Mouse (Mus musculus) brain, adult 2 months (tissue): Measurements from ENCODE around the gene 9430015G10Rik.
"Not testable (repeated sequence)": the region's sequence is repeated elsewhere in the genome, so short reads cannot be mapped to it uniquely, and the experiment has no call there.

Experiments used
- DNase-seq: peaks from one replicate; pipeline ENCODE4 v3.0.0; 2011; ENCODE audit warnings: low read depth, low spot score

Gene 9430015G10Rik

GRCm38 (mm10) chr4:156097770-156098366 is 11.9 kb upstream of the 9430015G10Rik start:
- no peak for DNase-seq

- DNase-seq = no peak
These were observed 10.4 kb upstream of the 9430015G10Rik start for GRCm38 (mm10) chr4:156099427-156099826.

GRCm38 (mm10) chr4:156100501-156100900 is 9.3 kb upstream of the 9430015G10Rik start:
- no peak for DNase-seq

- peak; percentile 18 for DNase-seq
These were observed 8.3 kb upstream of the 9430015G10Rik start for GRCm38 (mm10) chr4:156101481-156101903.

- no peak for DNase-seq
These were observed 6.4 kb upstream of the 9430015G10Rik start for GRCm38 (mm10) chr4:156103342-156103741.

GRCm38 (mm10) chr4:156108606-156109546 is 906 bp upstream of the 9430015G10Rik start:
- DNase-seq = peak; percentile 33

- DNase-seq = no peak
These were observed 14.3 kb downstream of the 9430015G10Rik start for GRCm38 (mm10) chr4:156124077-156124476.

GRCm38 (mm10) chr4:156125393-156125792 is 15.6 kb downstream of the 9430015G10Rik start:
- DNase-seq = no peak

GRCm38 (mm10) chr4:156126841-156127240 is 17.1 kb downstream of the 9430015G10Rik start:
- no peak for DNase-seq

- DNase-seq = no peak
These were observed 19.0 kb downstream of the 9430015G10Rik start for GRCm38 (mm10) chr4:156128746-156129145.

- no peak for DNase-seq
These were observed 20.7 kb downstream of the 9430015G10Rik start, which contains the start of gene Rnf223 for GRCm38 (mm10) chr4:156130436-156130835. Gene Rnf223 (plus strand): TSS chr4:156130513.

- no peak for DNase-seq
These were observed 21.2 kb downstream of the 9430015G10Rik start for GRCm38 (mm10) chr4:156130940-156131339.

GRCm38 (mm10) chr4:156133334-156133733 is 23.6 kb downstream of the 9430015G10Rik start:
- DNase-seq = no peak

GRCm38 (mm10) chr4:156133943-156134605 is 24.3 kb downstream of the 9430015G10Rik start:
- DNase-seq = no peak

GRCm38 (mm10) chr4:156135112-156135511 is 25.3 kb downstream of the 9430015G10Rik start:
- DNase-seq = no peak

GRCm38 (mm10) chr4:156135801-156136200 is 26.0 kb downstream of the 9430015G10Rik start:
- DNase-seq = no peak

- no peak for DNase-seq
These were observed 26.7 kb downstream of the 9430015G10Rik start for GRCm38 (mm10) chr4:156136285-156137100.

GRCm38 (mm10) chr4:156150887-156151286 is 41.1 kb downstream of the 9430015G10Rik start:
- not testable (repeated sequence) for DNase-seq

- no peak for DNase-seq
These were observed 45.0 kb downstream of the 9430015G10Rik start for GRCm38 (mm10) chr4:156154771-156155170.

GRCm38 (mm10) chr4:156166477-156166876 is 56.7 kb downstream of the 9430015G10Rik start:
- no peak for DNase-seq

- no peak for DNase-seq
These were observed 58.8 kb downstream of the 9430015G10Rik start for GRCm38 (mm10) chr4:156168611-156169010.
